Mouse (Mus musculus) neural tube, embryonic 14.5 days (tissue): ENCODE results near the gene Srgap1. TPM values are rescaled to one million over a fixed set of nuclear protein-coding genes. Genes with fewer than 3 reads are reported as not detected.

Experiments
- ATAC-seq: fragments of 200-750 bp; cut with Nextera tagmentation; 2 replicates; pipeline ENCODE4 v1.8.0; 2017; ENCODE audit warnings: low read depth, mild to moderate bottlenecking, moderate TSS enrichment, moderate library complexity
- H3K27ac ChIP-seq: fragments of 300-500 bp; sonication (generic); 2 replicates; pipeline ENCODE4 v1.5.1; 2014; ENCODE audit warnings: low read depth, mild to moderate bottlenecking, control low read depth, low read length, moderate library complexity, mixed read lengths
- H3K27me3 ChIP-seq: fragments of 300-500 bp; sonication (generic); 2 replicates; pipeline ENCODE4 v1.6.1; 2014; ENCODE audit warnings: low read length; ENCODE audit not compliant: control insufficient read depth, insufficient read depth
- H3K36me3 ChIP-seq: fragments of 300-500 bp; sonication (generic); 2 replicates; pipeline ENCODE4 v1.6.1; 2014; ENCODE audit warnings: low read length, mixed read lengths; ENCODE audit not compliant: control insufficient read depth, insufficient read depth
- H3K4me1 ChIP-seq: fragments of 300-500 bp; sonication (generic); 2 replicates; pipeline ENCODE4 v1.6.1; 2014; ENCODE audit warnings: low read length; ENCODE audit not compliant: control insufficient read depth, insufficient read depth
- H3K4me2 ChIP-seq: fragments of 300-500 bp; sonication (generic); 2 replicates; pipeline ENCODE4 v1.6.1; 2014; ENCODE audit warnings: mild to moderate bottlenecking, low read depth, low read length, control low read depth
- H3K4me3 ChIP-seq: fragments of 300-500 bp; sonication (generic); 2 replicates; pipeline ENCODE4 v1.5.1; 2014; ENCODE audit warnings: low read depth, low read length, control low read depth, mixed read lengths
- H3K9ac ChIP-seq: fragments of 300-500 bp; sonication (generic); replicated peaks from 2 replicates; pipeline ENCODE4 v1.6.1; 2014; ENCODE audit warnings: low read depth, mild to moderate bottlenecking, control low read depth, low read length, mixed read lengths
- H3K9me3 ChIP-seq: fragments of 300-500 bp; sonication (generic); 2 replicates; pipeline ENCODE4 v1.6.1; 2016; ENCODE audit warnings: low read length; ENCODE audit not compliant: control insufficient read depth
- WGBS: fragments of 180-500 bp; shearing (Covaris S2); extraction: QIAGEN DNeasy Blood & Tissue Kit; methylation state at CpG from one replicate; pipeline ENCODE4 v1.1.7; 2014; 5-methylcytosine and 5-hydroxymethylcytosine counted together
- polyA plus RNA-seq: library from polyadenylated mRNA; unstranded; fragments of >200 nt; fragmentation: Nextera tagmentation; extraction: Ambion mirVana; gene quantifications from 2 replicates; pipeline ENCODE4 v1.2.1, GENCODE M21; 2014

Srgap1 gene
- polyA plus RNA-seq, 1 experiment from 2014 or later: 32.8 TPM

- Histone ChIP-seq H3K36me3 (no peaks in the 10 kb centered on the region), H3K27me3 (no peaks in the 10 kb centered on the region), H3K4me1 (peaks cover 2% of the 10 kb centered on the region; the same call in 1 of the 2 replicates), H3K4me3 (no peak overlapping the region), H3K9ac (no peak overlapping the region), H3K4me2 (no peak overlapping the region), H3K9me3 (no peaks in the 10 kb centered on the region), H3K27ac (no peak overlapping the region)
- no peak for ATAC-seq
- WGBS: 51% methylated on average over 8 of the region's 8 CpGs
These were observed 54.5 kb downstream of the Srgap1 start for GRCm38 (mm10) chr10:121992609-121993008.

GRCm38 (mm10) chr10:121986997-121987396, 60.1 kb downstream of the Srgap1 start:
- H3K4me2 ChIP-seq: no peak overlapping the region
- no peaks in the 10 kb centered on the region for H3K27me3 ChIP-seq
- WGBS: 81% methylated on average over 4 of the region's 4 CpGs
- H3K4me3 ChIP-seq: no peak overlapping the region
- no peaks in the 10 kb centered on the region; the same call in 1 of the 2 replicates for H3K4me1 ChIP-seq
- no peak for ATAC-seq
- H3K9ac ChIP-seq: no peak overlapping the region
- H3K9me3 ChIP-seq: no peaks in the 10 kb centered on the region
- H3K36me3 ChIP-seq: no peaks in the 10 kb centered on the region
- no peak overlapping the region for H3K27ac ChIP-seq

GRCm38 (mm10) chr10:121984887-121985286, 62.2 kb downstream of the Srgap1 start:
- H3K27ac ChIP-seq: no peak overlapping the region
- ATAC-seq: no peak
- no peak overlapping the region for H3K4me3 ChIP-seq
- H3K9me3 ChIP-seq: no peaks in the 10 kb centered on the region
- H3K4me1 ChIP-seq: no peaks in the 10 kb centered on the region; the same call in 1 of the 2 replicates
- H3K27me3 ChIP-seq: no peaks in the 10 kb centered on the region
- no peaks in the 10 kb centered on the region for H3K36me3 ChIP-seq
- WGBS: 91% methylated on average over 10 of the region's 10 CpGs
- no peak overlapping the region for H3K4me2 ChIP-seq
- no peak overlapping the region for H3K9ac ChIP-seq

GRCm38 (mm10) chr10:121983993-121984610, 63.0 kb downstream of the Srgap1 start:
- H3K4me3 ChIP-seq: no peak overlapping the region
- ATAC-seq: no peak
- no peaks in the 10 kb centered on the region for H3K9me3 ChIP-seq
- no peaks in the 10 kb centered on the region for H3K27me3 ChIP-seq
- no peak overlapping the region for H3K27ac ChIP-seq
- no peak overlapping the region for H3K4me2 ChIP-seq
- no peaks in the 10 kb centered on the region; the same call in 1 of the 2 replicates for H3K4me1 ChIP-seq
- no peaks in the 10 kb centered on the region for H3K36me3 ChIP-seq
- H3K9ac ChIP-seq: no peak overlapping the region
- 72% methylated on average over 10 of the region's 10 CpGs for WGBS

GRCm38 (mm10) chr10:121975330-121975729, 71.8 kb downstream of the Srgap1 start:
- no peak overlapping the region for H3K4me3 ChIP-seq
- no peak overlapping the region for H3K4me2 ChIP-seq
- H3K9ac ChIP-seq: no peak overlapping the region
- peaks cover 19% of the 10 kb centered on the region for H3K4me1 ChIP-seq
- H3K36me3 ChIP-seq: no peaks in the 10 kb centered on the region
- H3K27me3 ChIP-seq: no peaks in the 10 kb centered on the region
- no peak overlapping the region for H3K27ac ChIP-seq
- 76% methylated on average over 6 of the region's 6 CpGs for WGBS
- no peak for ATAC-seq
- H3K9me3 ChIP-seq: no peaks in the 10 kb centered on the region

- Histone ChIP-seq H3K27ac (no peak overlapping the region), H3K9ac (no peak overlapping the region), H3K4me1 (peaks cover 19% of the 10 kb centered on the region), H3K4me3 (no peak overlapping the region), H3K9me3 (no peaks in the 10 kb centered on the region), H3K36me3 (no peaks in the 10 kb centered on the region), H3K27me3 (no peaks in the 10 kb centered on the region), H3K4me2 (no peak overlapping the region)
- 69% methylated on average over 4 of the region's 4 CpGs for WGBS
- ATAC-seq: no peak
These were observed 72.5 kb downstream of the Srgap1 start for GRCm38 (mm10) chr10:121974591-121974990.

GRCm38 (mm10) chr10:121973281-121973680, 73.8 kb downstream of the Srgap1 start:
- H3K36me3 ChIP-seq: no peaks in the 10 kb centered on the region
- no peak overlapping the region for H3K27ac ChIP-seq
- H3K4me1 ChIP-seq: peaks cover 26% of the 10 kb centered on the region
- no peaks in the 10 kb centered on the region for H3K9me3 ChIP-seq
- no peak for ATAC-seq
- WGBS: 91% methylated on average over 7 of the region's 7 CpGs
- H3K27me3 ChIP-seq: no peaks in the 10 kb centered on the region
- no peak overlapping the region for H3K4me2 ChIP-seq
- no peak overlapping the region for H3K9ac ChIP-seq
- no peak overlapping the region for H3K4me3 ChIP-seq

GRCm38 (mm10) chr10:121972249-121972892, 74.7 kb downstream of the Srgap1 start:
- Histone ChIP-seq H3K9me3 (no peaks in the 10 kb centered on the region), H3K4me2 (no peak overlapping the region), H3K36me3 (no peaks in the 10 kb centered on the region), H3K4me3 (no peak overlapping the region), H3K27me3 (no peaks in the 10 kb centered on the region), H3K4me1 (peaks cover 27% of the 10 kb centered on the region), H3K9ac (no peak overlapping the region), H3K27ac (no peak overlapping the region)
- ATAC-seq: no peak
- WGBS: 77% methylated on average over 10 of the region's 10 CpGs

- Histone ChIP-seq H3K36me3 (no peaks in the 10 kb centered on the region), H3K4me3 (no peak overlapping the region), H3K27ac (peak overlapping the region; percentile 41; the same call in 1 of the 2 replicates), H3K9me3 (no peaks in the 10 kb centered on the region), H3K27me3 (no peaks in the 10 kb centered on the region), H3K9ac (no peak overlapping the region), H3K4me2 (no peak overlapping the region), H3K4me1 (peaks cover 27% of the 10 kb centered on the region)
- 51% methylated on average over 8 of the region's 8 CpGs for WGBS
- 0 out of 2 replicates have a peak, but pooled peaks have one; percentile 26 for ATAC-seq
These were observed 75.5 kb downstream of the Srgap1 start for GRCm38 (mm10) chr10:121971658-121972057.
